Mouse (Mus musculus) kidney, postnatal 14 days (tissue): ENCODE measurements around the gene Sgms2.
A peak's percentile ranks its signal among the peaks of the same experiment; 100 is the strongest.

Experiments used
- DNase-seq: peaks from one replicate; pipeline ENCODE4 v3.0.0; 2022; ENCODE audit warnings: mixed read lengths

Sgms2 gene

GRCm38 (mm10) chr3:131491361-131491925, at the start of gene Sgms2:
TSS of gene Sgms2 (minus strand) at chr3:131491411.
- no peak for DNase-seq

- DNase-seq, result no peak
Observed at GRCm38 (mm10) chr3:131525229-131525628, 34.0 kb upstream of the Sgms2 start.

DNA sequence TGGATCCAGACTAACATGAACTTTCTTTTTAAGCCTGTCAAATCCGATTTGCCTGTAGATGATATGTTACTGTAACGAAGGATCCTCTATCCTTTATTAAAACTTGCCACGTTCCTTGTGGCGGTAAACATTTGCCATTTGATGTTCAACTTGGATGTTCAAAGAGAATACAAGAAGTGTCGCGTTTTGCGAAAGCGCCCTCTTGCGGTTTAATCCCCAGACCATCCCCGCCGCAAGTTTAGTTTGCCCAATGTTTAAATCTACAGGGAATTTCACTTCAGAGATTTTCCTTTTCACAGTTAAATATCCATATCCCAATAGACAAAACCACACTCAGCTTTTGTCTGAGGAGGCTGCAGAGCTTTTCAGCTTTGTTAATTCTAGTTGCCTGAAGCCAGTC, 33.6 kb upstream of the Sgms2 start:
- DNase-seq, result peak; percentile 54

DNA sequence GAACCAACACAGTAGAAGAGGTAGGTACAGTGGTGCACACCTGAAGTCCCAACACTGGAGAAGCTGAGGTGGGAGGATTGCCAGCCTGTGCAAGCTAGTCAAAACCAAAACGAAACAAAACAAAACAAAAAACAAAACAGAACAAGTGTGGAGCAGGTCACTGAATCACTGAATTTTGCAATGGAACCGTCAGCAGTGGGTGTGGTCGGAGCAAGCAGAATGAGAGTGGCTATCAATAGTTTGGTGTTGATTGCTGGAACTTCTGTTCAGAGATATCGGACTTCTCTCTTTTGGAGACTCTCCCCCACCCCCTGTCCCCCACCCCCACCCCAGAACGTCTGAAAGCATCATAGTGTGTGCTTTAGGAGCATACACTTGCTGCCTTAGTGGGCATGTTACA, 33.0 kb upstream of the Sgms2 start:
- DNase-seq, result no peak

DNA sequence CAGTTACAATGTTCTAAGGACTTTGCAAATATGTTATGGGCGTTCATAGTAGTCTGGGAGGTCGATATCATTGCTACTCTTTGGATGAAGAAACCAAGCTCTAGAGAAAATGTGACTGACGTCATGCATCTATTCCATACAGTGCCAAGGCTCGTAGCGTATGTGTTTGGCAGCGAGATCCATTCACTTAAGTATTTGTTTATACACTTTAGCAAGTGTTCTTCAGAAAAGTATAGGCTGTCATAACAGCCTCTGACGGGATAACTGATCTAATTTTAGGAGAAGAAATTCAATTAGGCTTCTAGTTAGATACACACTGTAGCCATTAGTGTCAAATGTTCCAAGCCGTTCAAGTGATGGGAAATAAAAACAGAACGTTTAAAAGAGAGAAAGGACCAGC, 32.5 kb upstream of the Sgms2 start:
- no peak for DNase-seq

DNA sequence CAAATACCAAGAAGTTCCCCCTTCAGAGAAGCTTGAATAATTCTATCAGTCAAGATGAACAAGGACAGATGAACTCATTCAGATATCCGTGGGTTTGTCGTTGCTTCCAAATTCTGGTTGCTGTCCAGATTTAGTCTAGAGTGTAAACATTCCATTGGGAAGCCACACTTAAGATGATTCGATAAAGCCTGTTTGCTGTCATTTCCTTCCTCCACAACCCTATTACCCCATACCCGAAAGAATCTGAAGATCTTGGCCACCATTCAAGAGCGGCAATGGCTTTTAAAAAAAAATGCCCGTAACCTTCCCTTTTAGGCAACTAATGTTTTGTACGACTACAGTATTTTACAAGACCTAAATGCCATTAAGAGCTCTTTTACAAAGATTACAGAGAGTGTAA, 31.0 kb upstream of the Sgms2 start:
- DNase-seq, result no peak

DNA sequence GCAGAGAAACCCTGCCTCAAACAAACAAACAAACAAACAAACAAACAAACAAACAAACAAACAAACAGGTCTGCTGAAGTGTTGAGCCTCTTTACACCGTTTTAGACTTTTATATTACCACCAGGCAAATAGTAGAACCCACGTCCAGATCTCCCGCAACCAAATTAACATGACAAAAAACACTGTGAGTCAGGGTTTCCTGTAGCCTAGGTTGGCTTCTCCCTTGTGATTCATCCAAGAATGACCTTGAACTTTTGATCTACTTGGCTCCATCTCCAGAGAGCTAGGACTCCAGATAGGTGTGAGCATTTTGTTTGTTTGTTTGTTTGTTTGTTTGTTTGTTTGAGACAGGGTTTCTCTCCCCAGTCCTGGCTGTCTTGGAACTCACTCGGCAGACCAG, 30.0 kb upstream of the Sgms2 start:
- DNase-seq, result no peak

DNA sequence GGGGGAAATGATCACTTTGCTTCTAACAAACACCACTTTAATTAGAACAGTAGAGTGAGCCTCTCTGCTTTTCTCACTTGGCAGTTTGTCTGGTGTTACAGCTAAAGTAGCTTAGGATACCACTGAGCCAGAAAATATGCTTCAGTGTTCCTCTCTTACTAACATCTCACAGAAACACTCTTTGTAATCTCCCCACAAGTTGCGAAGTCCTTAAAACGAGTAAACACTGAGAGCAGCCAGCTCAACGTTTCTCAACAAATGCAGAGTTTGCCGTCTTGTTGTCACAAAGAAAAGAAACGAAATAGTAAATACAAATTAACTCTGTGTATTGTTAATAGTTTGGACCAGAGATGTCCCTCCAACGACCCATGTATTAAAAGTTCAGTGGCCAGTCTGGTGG, 26.5 kb upstream of the Sgms2 start:
- DNase-seq, result no peak

DNA sequence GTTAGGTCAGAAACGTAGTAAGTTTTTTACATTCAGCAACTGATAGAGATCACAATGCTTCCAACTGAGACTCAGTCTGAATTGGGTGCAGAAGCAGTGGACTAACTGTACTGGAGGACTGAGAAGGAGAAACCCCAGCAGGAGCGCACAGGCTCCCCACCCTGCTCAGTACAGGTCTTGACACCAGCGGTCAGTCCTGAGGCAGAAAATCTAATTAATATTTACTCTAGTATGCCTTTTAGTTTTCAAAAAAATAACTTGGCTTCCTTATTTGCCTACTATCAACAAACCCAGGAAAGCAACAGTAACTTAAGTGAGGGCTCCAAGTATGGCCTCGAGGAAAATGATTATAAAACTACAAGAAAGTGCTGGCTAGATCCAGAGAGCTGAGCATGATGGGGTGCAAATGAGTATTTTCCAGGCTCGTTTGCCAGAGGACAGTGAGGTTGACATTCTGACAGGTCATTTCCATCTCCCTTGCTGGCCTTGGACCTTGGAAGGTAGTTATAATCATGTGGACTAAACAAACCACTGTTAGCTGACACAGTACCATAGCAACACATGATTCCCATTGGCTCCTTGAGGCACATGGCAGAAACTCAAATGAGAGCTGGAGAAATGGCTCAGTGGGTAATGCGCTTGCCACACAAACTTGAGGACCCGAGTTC, 25.3 kb upstream of the Sgms2 start:
- DNase-seq, result no peak

DNA sequence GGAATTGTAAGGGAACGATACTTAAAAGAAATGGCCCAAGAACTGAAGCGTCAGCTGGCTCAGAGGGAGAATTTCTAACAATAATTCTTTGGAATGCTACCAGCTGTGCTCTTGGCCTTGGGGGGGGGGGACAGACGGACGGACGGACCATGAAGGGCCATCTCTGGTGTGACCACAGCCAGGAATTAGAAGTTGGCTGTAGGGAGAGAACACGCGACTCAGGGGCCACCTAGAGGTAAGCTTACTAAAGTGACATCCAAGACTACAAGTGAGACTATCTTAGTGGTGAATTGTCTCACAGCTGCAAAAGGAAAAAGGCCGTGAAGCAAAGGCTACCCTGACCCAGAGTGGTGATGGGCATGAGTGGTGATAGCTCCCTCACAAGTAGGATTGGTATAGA, 20.4 kb upstream of the Sgms2 start:
- peak; percentile 29 for DNase-seq

DNA sequence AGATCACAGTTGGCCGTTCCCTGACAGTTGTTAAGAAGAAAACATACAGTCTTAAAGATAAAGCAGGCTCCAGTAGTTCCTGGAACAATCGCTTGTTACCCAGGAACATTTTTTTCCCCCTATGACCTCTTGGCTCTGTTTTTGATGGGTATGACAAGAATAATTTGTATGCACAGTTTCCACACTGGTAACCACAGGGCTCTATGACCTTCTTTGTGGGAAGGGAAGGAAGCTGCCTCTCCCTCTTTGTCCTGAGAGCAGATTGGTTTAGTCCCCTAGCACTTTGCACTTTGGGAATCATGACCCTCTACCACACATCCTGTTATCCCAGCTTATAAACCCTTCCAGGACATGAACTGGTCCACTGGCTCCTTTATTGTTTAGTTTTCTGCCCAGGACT, 16.8 kb upstream of the Sgms2 start:
- no peak for DNase-seq

GRCm38 (mm10) chr3:131504595-131505223, 13.5 kb upstream of the Sgms2 start:
- DNase-seq, result no peak

- DNase-seq, result no peak
Observed at GRCm38 (mm10) chr3:131501677-131502370, 10.6 kb upstream of the Sgms2 start.

- DNase-seq, result no peak
Observed at GRCm38 (mm10) chr3:131499651-131500050, 8.4 kb upstream of the Sgms2 start.

DNA sequence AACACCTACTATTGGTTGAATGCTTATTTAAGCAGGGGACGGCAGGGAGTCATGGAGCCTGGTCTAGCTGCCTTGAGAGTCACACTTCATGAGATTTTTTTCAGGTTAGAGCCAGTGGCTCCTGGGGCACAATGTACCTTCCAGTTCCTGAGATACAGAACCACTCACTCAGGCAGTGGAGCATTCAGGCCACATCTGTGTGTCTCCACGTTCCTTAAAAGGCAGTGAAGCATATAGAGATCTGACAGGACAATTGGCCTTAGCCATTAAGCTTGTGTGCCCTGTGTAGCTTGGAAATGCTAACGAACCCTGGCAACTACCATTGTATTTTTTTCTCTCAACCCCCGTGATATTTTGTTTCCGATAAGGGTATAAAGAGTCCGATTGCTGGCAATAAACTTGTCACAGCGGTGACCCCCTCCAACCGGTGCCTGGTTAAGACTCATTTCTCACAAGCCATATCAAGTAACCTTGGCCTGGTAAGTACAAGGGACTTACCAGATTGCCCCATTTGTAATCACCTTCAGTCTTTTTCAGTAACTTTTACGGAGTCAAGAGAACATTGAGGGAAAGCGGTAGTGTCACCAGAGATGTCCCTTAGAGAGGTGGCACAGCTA, 5.4 kb upstream of the Sgms2 start:
- no peak for DNase-seq

- DNase-seq, result no peak
Observed at GRCm38 (mm10) chr3:131495076-131495475, 3.9 kb upstream of the Sgms2 start.

DNA sequence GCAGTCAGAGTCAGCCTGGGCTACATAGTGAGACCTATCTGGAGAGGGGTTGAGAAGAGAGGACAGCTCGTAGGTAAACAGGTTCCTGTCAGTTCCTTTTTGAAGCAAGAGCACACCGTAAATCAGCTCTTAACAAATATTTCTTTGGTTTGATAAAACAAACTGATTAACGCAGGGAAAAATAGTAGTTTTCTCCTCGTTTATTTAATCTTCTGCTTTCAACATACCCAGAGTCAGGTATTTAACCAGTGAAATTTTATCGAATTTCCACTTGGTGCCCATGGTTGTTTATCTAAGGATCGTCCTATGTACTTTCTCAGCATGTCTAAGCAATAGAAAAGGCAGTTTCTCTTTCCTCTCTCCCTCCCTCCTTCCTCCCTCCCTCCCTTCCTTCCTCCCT, 2.0 kb upstream of the Sgms2 start:
- DNase-seq, result no peak

DNA sequence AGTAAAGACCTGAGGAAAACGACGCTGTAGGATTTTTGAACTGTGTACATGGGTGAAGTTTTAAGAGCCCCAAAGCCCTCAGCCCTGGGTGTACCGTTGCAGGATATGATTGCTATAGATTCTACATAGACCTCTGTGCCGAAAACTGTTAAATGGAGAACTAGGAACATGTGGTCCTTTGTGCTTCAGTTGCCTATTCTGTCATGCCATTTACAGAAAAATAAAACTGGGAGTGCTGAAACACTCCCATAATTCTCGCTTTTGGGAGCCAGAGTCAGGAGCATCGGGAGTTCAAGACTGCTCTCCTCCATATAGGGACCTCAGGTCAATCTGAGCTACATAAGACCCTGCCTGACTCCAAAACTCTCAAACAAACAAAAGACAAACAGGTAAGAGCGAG, 769 bp upstream of the Sgms2 start:
- DNase-seq, result no peak

DNA sequence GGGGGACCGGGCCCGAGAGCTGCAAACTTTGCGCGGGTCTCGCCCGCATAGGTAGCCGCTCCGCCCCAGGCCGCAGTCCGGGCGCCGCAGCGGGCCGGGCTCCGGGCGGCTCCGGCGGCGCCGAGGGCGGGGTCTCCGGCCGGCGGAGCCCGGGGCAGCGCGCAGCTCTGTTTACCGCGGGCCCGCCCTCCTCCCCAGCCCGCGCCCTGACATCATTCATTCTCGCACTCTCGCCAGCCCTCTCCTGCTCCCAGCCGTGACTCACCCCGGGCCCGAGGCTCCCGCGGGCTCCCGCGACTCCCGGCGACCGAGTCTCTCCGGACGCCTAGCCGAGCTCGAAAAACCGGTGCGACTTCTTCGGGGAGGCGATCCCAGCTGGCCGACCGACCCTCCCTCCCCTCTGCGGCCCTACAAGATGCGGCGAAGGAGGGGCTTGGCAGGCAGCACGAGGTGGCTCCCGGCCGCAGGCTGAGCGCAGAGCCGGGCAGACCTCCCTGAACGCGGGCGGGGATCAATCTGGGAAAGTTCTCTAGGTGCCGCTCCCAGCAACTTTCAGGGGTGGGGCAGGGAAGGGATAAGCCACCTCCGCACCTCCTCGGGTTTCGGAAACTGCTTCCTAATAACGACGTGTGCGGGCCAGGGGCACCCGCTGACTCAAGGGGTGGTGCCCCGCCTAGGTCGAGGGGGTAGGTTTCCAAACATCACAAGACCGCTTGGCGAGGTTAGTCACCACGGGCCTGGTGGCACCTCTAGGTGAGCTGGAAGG, 885 bp downstream of the Sgms2 start:
- DNase-seq, result peak; percentile 85

DNA sequence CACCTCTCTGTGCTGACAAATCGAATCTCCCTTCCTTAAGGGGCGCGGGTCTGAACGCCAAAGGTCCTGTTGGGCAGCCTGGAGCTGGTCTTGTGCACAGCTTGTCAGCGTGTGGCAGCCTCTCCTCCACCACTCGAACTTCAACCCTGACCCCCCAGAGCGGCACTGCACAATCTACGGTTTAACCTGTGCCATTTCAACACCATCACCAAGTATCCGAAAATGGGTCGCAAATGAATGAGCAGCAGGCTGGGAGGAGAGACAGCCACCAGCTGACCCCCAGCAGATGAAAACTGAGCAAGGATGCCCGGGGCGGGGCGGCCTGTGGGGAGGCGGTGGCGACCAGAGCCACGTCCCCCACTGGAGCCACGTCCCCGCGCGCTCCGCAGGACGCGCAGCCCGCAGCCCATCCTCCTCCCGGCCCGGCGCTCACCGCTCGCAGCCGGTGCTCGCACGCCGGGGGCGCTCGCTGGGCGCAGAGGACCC, 1.5 kb downstream of the Sgms2 start:
- DNase-seq, result peak; percentile 77

DNA sequence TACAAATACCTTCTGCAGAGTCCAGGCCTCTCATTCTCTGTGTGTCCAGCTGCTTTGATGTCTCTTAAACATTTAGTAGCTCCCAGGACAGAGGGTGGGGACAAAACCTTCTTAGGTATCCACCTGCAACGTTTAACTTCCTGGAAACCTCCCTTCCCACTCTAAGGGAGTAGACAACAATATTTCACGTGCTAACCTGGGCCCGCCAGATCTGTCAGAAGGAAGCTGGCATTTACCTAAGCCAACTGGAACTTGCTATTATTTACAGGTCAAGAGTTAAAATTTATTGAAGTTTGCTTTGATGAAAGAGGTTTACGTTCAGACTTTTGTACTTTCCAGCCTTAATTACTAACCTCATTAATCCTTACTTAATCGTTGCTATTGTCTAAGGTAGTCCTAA, 2.2 kb downstream of the Sgms2 start:
- DNase-seq, result no peak

GRCm38 (mm10) chr3:131488403-131488802, 2.8 kb downstream of the Sgms2 start:
- peak; percentile 70 for DNase-seq

- no peak for DNase-seq
Observed at GRCm38 (mm10) chr3:131485388-131485787, 5.8 kb downstream of the Sgms2 start.
